Mouse (Mus musculus): ENCODE measurements at regions not wholly inside any gene's neighbourhood (a gene's known extent, or its start where the extent isn't known, plus 50 kb on each side); places are given as distances from the start of the nearest gene placed in this dataset.

DNA sequence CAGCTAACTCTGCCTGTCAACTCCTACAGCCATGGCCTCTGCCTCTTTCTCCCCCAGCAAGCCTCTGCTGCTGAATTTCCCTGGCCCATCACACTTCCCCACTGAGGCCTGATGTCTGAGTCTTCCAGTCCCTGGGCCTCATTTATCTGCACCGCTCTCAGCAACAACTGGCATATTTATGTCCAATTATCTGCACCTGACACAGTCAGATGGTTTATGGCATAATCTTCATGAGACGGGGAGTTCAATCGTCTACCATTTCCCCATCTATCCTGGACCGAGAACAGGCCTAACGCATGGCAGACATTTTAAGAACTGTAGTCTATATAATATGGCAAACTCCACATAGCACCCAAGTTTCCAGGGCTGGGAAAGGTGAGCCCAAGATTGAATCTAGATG is 1512.8 kb upstream of the Gm6569 start:
- DNase-seq (ENCODE audit: low read depth): no peak

DNA sequence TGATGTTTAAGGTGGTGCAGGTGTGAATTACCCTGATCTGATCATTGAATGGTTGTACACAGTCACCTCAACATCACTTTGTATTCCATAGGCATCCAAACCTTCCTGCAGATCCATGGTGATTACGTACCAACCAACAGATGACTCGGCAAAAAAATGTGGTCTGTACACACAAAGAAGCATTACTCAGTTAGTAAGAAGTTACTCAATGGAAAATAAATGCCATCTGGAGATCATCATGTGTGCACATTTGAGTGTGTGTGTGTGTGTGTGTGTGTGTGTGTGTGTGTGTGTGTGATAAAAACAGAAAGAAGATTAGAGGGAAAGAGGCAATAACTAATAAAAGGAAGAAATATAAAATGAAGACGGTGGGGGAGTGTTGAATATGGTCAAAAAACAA is 1512.2 kb upstream of the Gm6569 start:
- DNase-seq (ENCODE audit: low read depth): peak; percentile 10

DNA sequence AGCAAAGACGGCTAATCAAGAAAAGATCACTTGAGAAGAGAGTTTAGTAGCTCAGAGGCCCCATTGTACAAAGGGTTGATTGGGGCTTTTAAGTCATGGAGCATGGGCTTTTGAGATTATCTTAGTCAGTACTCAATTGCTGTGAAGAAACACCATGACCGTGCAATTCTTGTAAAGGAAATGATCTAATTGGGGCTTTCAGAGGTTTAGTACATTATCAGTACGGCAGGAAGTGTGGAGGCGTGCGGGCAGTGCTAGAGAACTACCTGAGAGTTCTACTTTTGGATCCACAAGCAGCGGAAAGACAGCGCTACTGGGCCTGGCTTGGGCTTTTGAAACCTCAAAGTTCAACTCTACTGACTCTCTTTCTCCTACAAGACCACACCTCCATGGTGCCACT is 1511.2 kb upstream of the Gm6569 start:
- peak; percentile 43 for DNase-seq (ENCODE audit: low read depth)

DNA sequence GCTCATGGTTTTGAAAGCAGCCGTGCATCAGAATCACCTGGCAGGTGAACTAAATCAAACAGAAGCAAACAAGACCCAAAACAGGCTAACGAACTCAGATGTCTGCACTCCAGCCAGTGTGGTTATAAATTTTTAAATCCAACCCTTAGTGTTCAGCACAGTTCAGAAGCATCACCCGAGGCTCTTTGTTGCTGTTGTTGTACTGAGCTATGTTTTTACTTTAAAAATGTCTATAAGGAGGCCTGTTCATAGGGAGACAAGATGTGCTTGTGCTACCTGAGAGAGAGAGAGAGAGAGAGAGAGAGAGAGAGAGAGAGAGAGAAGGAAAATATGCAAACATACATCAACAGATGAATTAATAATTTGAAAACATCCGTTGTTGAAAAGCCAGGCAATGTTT is 1503.1 kb upstream of the Gm6569 start:
- DNase-seq (ENCODE audit: low read depth): no peak

DNA sequence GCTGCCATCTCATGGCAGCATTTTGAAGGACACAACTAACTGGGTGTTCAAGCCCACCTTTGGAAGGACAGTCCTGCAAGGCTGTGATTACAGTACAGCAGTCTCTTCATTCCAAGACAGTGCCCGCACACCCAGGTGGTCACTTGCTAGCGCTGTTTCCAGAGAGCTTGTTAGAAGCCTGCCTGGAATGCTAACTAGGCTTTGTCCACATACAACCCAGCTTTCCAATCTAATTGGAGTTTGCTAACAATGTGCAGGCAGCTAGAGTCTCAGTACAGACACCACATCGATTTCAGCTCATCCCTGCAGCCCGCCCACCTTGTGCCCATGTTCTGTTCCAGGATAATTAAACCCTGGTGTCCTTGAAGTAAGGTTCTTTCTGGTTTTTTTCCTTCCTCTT is 1499.9 kb upstream of the Gm6569 start:
- no peak for DNase-seq (ENCODE audit: low read depth)

DNA sequence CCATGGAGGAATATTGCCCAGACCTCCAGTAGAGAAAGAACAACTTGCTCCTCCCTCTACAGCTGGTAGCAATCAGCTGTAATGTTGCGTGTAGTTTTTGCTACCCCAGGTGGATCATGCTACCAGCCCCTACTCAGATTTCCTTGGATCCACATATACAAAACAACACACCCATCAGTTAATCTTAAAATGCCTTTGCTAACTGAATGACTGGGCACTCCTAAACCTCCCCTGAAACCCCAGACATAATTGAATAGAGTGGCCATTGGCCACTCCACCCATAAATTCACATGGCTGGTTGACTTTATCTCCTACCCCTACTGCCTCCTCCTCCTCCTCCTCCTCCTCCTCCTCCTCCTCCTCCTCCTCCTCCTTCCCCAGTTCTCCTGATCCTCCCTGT is 1494.7 kb upstream of the Gm6569 start:
- no peak for DNase-seq (ENCODE audit: low read depth)

DNA sequence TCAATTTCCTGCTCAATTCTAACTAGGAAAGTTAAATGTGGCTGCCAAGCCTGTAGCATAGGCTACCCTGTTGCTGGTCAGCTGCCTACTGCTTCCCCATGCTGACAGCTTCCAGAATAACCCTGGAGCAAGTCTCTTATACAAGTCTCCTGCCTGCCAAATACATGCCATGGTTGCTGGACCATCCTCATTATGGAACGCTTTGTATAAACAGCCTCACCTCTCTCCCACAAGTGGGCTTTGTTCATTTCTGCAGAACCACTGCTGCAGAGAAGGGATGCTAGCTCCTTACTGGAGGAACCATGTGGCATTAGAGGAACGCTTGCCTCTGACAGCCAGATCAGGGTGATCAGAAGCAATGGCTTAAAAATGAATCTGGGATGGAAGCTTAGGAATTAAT is 1492.4 kb upstream of the Gm6569 start:
- no peak for DNase-seq (ENCODE audit: low read depth)

DNA sequence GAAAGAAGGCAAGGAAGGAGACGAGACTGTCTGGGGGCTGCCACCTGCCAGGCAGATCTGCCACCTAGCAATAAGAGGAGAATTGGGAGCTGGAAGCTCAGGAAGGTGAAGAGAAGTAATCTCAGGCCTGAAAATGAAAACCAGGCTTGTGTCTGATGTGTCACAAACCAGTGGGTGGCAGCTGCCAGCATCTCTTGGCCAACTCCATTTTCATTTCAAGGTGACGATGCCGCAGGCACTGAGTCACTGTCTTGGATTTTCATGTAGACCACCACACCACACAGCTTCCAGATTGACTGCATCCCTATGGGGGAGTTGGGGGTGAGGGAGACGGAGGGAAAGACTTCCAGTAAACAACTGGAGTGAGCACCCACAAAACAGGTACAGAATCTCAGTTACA is 1491.9 kb upstream of the Gm6569 start:
- DNase-seq (ENCODE audit: low read depth): no peak

DNA sequence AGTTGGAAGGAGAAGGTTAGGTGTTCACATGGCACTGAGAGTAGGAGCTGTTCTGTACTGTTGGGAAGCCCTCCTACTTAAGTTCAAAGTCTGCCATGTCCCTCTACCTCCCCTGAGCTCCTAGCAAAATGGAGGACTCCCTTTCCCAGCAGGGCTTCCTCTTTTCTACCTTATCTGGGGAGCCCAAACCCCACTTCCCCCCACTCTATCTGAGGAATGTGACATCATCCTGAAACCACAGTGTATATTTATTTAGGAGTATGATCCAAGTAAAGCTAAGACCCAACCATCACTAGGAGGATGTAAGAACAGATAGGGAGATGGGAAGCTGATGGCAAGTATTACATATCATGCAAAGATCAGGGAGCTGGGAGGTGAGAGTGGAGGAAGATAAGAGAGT is 1490.6 kb upstream of the Gm6569 start:
- no peak for DNase-seq (ENCODE audit: low read depth)

DNA sequence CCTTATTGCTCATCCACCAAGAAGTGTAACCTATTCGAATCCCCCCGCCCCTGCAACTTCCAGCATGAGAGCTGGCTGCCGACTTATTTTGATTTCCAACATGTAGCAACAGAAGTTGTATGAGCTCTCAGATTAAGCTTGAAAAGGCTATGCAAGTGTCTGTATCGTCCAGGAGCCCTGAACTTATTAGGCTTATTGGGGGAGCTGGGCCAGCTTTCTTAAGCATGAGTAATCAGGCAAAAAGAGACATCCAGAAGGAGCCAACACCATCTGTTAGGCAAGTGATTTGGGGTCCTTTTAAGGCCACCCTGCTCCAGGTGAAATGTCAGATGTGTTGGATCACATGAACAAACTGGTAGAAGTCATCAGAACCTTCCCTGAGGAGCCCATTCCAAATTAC is 1481.0 kb upstream of the Gm6569 start:
- DNase-seq (ENCODE audit: low read depth): no peak

DNA sequence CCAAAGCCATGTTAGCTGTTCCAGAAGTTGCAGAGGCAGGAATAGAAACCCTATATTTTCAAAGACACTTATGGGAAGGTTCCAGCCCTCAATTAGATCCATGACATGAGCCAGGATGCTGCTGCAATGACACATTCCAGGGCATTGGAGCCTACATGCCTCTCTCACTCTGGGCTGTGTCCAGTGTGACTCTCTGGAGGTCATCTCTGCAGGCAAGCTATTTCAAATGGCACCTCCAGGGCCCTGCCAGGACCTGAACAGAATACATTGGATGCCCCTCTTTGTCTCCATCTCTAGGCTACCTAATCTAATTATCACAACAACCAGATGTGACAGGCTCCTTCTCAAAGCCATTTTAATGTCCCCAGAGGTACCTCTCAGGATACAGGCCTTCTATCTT is 1478.7 kb upstream of the Gm6569 start:
- no peak for DNase-seq (ENCODE audit: low read depth)

DNA sequence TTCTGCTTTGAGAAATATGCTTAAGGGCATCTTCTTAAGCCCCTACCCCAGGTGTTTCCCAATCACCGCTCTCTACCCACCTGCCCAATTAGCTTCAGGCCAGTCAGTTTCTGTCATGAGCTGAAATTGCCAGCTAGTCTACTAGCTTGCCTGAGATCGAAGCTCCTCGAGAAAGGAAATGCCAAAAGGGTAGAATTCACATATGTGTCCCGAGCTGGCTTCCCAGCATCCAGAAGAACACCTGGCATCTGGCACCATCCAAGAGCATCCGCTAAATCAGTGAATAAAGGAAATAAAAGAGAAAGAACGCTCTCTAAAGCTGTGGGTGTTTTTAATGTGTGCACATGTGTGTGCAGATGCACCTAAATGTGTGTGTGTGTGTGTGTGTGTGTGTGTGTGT is 1474.7 kb upstream of the Gm6569 start:
- no peak for DNase-seq (ENCODE audit: low read depth)

DNA sequence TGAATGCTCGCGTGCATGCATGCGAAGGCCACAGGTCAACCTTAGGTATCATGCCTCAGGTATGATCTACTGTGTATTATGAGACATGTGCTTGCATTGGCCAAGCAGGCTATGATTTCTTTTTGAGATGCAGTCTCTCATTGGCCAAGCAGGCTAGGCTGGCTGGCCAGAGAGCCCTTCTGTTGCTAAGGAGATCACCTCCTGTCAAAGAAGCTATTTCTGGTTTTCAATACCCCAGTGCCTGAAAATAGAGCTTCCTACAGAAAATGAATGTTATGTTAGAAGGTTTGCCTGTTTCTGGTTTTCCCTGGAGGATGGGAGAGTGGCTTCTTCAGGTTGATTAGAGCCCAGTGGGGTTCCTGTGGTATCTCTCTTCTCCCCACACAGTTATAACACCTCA is 1474.3 kb upstream of the Gm6569 start:
- no peak for DNase-seq (ENCODE audit: low read depth)

DNA sequence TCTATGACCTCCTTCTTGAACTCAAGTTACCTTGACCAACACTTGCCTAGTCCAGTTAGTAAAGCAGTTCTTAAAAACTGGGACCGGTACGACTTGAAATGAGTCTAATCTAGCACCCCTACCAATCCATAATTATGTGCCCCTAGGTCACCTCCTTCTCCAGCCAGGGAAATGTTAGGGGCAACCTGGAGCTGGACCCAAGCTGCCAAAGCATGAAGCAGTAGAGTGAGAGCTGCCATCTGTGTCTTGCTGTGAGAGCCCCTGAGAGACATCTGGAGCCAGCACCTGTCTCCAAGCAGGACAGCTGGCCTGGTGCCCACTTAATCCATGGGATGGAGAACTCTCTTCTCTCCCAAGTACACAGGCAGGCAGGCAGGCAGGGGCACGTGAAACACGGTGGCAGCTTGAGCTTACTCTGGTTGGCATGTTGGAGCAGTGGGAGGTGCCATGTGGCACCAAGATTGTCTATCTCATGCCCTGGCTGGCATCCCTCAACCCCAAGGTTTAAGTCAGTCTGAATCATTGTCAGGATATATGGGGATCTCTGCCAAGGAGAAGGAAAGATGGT is 1473.8 kb upstream of the Gm6569 start:
- DNase-seq (ENCODE audit: low read depth): no peak

DNA sequence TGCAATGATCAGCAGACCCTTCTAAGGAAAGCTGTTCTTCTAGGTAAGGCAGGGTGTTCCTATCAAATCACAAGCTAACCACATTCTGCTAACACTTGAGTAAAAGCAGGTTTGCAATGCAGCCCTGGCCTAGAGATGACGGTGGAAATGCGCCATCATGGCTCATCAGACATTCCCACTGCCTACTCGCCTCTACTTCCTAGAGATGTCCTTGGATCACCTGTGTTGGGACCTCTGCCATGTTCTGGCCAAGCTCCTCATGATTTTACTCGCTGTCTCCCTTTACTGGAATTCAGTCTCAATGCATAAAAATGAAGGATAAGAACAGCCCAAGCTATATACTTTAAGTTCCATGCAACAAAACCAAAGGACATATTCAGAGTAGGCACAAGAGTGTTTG is 1461.3 kb upstream of the Gm6569 start:
- no peak for DNase-seq (ENCODE audit: low read depth)

DNA sequence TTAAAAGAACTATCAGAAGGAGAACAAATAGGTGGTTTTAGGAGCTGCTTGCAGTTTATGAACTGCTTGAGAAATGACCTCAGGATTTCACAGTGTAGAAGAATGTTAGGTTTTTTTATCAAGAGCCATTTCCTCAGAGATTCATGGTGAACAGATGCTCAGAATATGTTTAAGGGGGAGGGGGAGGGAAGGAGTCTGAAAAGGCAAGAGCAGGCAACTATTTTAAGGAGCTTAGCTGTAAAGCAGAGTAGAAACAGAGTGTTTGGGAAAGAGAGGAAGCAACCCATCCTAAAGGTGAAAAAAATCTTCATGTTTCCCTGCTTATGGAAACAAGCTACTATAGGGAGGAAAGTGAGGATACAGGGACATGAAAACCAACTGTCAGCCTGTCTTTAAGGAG is 1457.2 kb upstream of the Gm6569 start:
- no peak for DNase-seq (ENCODE audit: low read depth)

DNA sequence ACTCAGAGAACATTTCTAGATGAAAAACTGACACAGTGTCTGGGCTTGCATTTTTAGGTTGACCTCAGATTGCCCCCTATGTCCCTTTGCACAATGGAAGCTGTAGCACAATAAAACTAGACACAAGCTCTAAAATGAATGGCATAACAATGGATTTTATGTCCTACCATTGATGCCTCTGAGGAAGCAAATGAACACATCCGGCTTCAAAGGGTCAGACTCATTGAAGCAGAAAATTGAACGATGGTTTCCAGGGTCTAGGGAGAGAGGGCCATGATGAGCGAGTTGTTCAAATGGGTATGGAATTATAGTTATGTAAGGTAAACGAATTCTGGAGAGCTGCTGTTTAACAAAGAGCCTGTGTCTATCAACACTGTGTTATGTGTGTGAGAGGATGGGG is 1455.1 kb upstream of the Gm6569 start:
- DNase-seq (ENCODE audit: low read depth): no peak

DNA sequence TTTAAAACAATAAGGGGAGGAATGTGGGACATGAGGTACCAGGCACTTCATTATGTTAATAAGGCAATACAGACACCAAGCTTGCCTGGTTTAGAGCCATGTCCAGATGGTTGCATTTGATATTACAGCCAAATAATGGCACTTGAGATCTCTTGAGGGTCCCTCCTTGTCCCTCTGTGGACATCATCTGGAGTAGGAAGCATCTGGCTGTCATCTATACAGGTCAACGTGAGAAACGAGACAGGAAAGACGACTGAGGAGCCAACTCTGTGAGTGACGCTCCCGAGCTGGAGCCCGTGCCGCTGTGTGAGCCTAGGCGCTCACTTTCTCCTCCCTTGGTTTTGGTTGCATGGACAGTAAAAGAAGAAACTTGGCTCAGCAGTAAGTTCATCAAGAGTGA is 1453.2 kb upstream of the Gm6569 start:
- DNase-seq (ENCODE audit: low read depth): no peak

DNA sequence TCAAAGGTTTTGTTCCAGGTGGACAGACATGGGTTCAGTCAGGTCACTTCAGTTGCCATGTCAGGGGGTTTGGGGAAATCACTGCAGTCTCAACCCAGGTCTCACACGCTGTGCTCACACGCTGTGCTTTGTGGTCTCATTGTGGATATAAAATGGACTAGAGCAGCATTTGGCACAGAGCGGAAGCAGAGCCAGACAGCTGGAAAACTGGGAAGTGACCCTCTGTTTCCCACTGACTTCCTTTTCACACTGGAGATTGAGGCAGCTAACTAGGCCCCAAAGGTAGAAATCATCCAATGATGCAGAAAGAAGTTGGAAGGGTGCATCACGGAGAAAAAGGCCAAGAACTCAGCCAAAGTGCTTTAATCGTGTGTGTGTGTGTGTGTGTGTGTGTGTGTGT is 1452.6 kb upstream of the Gm6569 start:
- DNase-seq (ENCODE audit: low read depth): no peak

DNA sequence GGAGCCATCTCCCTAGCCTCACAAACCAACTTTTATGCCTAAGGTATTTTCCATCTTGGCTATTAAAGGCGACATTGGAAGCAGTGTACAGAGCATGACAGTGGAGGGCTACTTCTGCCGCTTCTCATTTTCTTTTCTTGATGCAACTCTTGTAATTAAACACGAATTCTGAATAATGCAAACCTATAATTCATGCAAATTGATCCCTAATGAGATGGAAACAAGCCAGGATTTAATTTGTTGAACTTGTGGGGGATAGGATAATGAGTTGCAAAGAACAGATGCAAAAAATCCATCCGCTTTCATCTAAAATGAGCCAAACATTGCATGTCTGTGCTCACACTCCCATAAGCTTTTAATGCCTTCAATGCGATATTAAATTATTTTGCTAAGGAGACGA is 1451.8 kb upstream of the Gm6569 start:
- no peak for DNase-seq (ENCODE audit: low read depth)

DNA sequence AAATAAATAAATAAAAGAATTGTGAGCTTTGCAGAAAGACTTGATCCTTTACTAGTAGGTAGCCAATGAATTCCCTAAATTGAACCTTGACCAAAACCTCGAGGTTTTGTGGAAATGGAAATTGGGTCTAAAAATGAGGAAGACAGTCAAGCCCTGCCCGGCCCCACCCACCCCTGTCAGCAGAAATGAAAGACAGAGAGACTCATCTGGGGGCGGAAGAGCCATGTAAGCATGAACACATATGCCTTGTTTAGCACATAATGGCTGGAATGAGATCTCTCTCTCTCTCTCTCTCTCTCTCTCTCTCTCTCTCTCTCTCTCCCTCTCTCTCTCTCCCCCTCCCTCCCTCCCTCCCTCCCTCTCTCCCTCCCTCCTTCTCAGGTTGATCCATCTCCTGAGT is 1451.3 kb upstream of the Gm6569 start:
- no peak for DNase-seq (ENCODE audit: low read depth)

DNA sequence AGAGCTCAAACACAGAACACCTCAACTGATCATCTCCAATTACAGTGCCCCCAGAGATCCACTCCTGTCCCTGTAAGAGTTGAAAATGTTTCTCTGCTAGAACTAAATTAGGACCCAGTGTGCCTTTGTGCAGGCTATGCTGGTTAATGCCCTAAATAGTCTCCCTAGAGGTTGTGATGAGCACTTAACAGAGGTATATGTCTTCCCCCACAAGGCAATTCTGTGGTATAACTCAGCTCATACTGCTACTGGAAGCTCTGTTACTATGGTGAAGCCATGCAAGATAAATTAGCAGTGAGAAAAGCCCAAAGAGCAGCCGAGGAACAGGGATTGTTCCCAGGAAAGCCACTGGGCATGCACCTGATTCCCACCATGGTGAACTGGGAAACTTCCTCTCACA is 1450.9 kb upstream of the Gm6569 start:
- no peak for DNase-seq (ENCODE audit: low read depth)

DNA sequence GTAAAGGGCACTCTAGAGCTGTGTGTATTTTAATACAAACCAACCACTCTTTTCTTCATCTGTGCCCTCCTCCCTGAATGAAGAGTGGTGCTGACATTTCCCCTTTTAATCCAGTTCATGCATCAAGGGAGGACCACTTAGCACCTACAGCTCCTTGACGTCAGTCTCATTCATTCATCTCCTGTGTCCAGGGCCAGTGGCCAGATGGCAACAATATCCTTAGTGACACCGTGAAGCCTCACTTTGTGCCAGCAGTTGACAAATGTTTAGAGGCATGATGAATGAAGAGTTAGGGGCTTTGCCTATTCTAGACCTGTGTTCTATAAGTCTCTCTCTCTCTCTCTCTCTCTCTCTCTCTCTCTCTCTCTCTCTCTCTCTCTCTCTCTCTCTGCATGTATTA is 1441.1 kb upstream of the Gm6569 start:
- DNase-seq (ENCODE audit: low read depth): no peak

DNA sequence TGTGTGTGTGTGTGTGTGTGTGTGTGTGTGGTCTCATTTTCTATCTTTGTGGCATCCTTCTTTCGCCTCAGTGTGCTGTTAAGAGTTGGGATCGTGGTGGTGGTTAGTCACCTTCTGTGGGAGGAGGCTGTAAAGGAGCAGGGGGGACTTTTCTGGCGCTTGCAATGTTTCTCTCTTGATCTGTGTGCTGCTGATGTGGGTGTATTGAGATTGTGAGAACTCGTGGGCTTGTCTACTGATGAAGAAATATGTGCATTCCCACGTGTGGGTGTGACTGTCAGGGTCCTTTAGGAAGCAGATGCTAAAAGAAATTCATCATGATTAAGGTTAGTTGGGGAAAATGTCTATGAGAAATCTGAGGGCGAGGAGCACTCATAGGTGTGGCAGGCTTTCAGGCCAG is 1422.4 kb upstream of the Gm6569 start:
- no peak for DNase-seq (ENCODE audit: low read depth)

Measured in 416B (cell line).